Mouse (Mus musculus) forebrain, embryonic 16.5 days (tissue): ENCODE results near the gene Nlgn1. TPM values are rescaled to one million over a fixed set of nuclear protein-coding genes. Genes with fewer than 3 reads are reported as not detected.

Source experiments
- ATAC-seq: fragments of 200-750 bp; cut with Nextera tagmentation; 2 replicates; pipeline ENCODE4 v1.8.0; 2017; ENCODE audit warnings: mild to moderate bottlenecking, moderate library complexity
- H3K27ac ChIP-seq: fragments of 300-500 bp; sonication (generic); 2 replicates; pipeline ENCODE4 v1.5.1; 2014; ENCODE audit warnings: low read length, control low read depth
- H3K27me3 ChIP-seq: fragments of 300-500 bp; sonication (generic); replicated peaks from 2 replicates; pipeline ENCODE4 v1.6.1; 2014; ENCODE audit warnings: low read length; ENCODE audit not compliant: control insufficient read depth, insufficient read depth
- H3K36me3 ChIP-seq: fragments of 300-500 bp; sonication (generic); 2 replicates; pipeline ENCODE4 v1.6.1; 2014; ENCODE audit not compliant: control insufficient read depth, insufficient read depth
- H3K4me1 ChIP-seq: fragments of 300-500 bp; sonication (generic); replicated peaks from 2 replicates; pipeline ENCODE4 v1.6.1; 2014; ENCODE audit warnings: low read length; ENCODE audit not compliant: control insufficient read depth, insufficient read depth
- H3K4me2 ChIP-seq: fragments of 300-500 bp; sonication (generic); 2 replicates; pipeline ENCODE4 v1.6.1; 2014; ENCODE audit warnings: mild to moderate bottlenecking, low read length, control low read depth
- H3K4me3 ChIP-seq: fragments of 300-500 bp; sonication (generic); replicated peaks from 2 replicates; pipeline ENCODE4 v1.5.1; 2014; ENCODE audit warnings: mild to moderate bottlenecking, low read length, control low read depth
- H3K9ac ChIP-seq: fragments of 300-500 bp; sonication (generic); replicated peaks from 2 replicates; pipeline ENCODE4 v1.6.1; 2014; ENCODE audit warnings: low read depth, low read length, control low read depth
- H3K9me3 ChIP-seq: fragments of 300-500 bp; sonication (generic); 2 replicates; pipeline ENCODE4 v1.6.1; 2016; ENCODE audit warnings: low read length; ENCODE audit not compliant: control insufficient read depth
- WGBS: fragments of 180-500 bp; shearing (Covaris S2); extraction: QIAGEN DNeasy Blood & Tissue Kit; methylation state at CpG from one replicate; pipeline ENCODE4 v1.1.7; 2014; 5-methylcytosine and 5-hydroxymethylcytosine counted together
- polyA plus RNA-seq: library from polyadenylated mRNA; unstranded; fragments of >200 nt; fragmentation: Nextera tagmentation; extraction: Ambion mirVana; gene quantifications from 2 replicates; pipeline ENCODE4 v1.2.1, GENCODE M21; 2015

Gene Nlgn1
- polyA plus RNA-seq, 1 experiment from 2014 or later = 33.8 TPM

- Histone ChIP-seq H3K4me2 (no peak overlapping the region), H3K27ac (no peak overlapping the region), H3K9ac (no peak overlapping the region), H3K9me3 (no peaks in the 10 kb centered on the region), H3K27me3 (no peaks in the 10 kb centered on the region), H3K4me3 (no peak overlapping the region), H3K4me1 (no peaks in the 10 kb centered on the region), H3K36me3 (no peaks in the 10 kb centered on the region)
- WGBS = 79% methylated on average over 2 of the region's 2 CpGs
- no peak for ATAC-seq
Observed at GRCm38 (mm10) chr3:25663464-25663863, 668.8 kb downstream of the Nlgn1 start.

- peaks cover 2% of the 10 kb centered on the region; the same call in 1 of the 2 replicates for H3K4me1 ChIP-seq
- 0 out of 2 replicates have a peak, but pooled peaks have one; percentile 24 for ATAC-seq
- no peaks in the 10 kb centered on the region for H3K9me3 ChIP-seq
- H3K27ac ChIP-seq = no peak overlapping the region
- no peaks in the 10 kb centered on the region for H3K27me3 ChIP-seq
- no peaks in the 10 kb centered on the region for H3K36me3 ChIP-seq
- H3K4me2 ChIP-seq = no peak overlapping the region
- H3K4me3 ChIP-seq = no peak overlapping the region
- WGBS = 74% methylated on average over 3 of the region's 3 CpGs
- H3K9ac ChIP-seq = no peak overlapping the region
Observed at GRCm38 (mm10) chr3:25660285-25660684, 672.0 kb downstream of the Nlgn1 start.

- H3K27me3 ChIP-seq = no peaks in the 10 kb centered on the region
- H3K4me3 ChIP-seq = no peak overlapping the region
- H3K27ac ChIP-seq = no peak overlapping the region
- no peaks in the 10 kb centered on the region for H3K36me3 ChIP-seq
- no peak overlapping the region for H3K4me2 ChIP-seq
- ATAC-seq = 0 out of 2 replicates have a peak, but pooled peaks have one; percentile 54
- no peak overlapping the region for H3K9ac ChIP-seq
- 76% methylated on average over 14 of the region's 14 CpGs for WGBS
- no peaks in the 10 kb centered on the region for H3K9me3 ChIP-seq
- peaks cover 2% of the 10 kb centered on the region; the same call in 1 of the 2 replicates for H3K4me1 ChIP-seq
Observed at GRCm38 (mm10) chr3:25658006-25658405, 674.3 kb downstream of the Nlgn1 start.

- Histone ChIP-seq H3K4me2 (no peak overlapping the region), H3K36me3 (no peaks in the 10 kb centered on the region), H3K9ac (no peak overlapping the region), H3K4me3 (no peak overlapping the region), H3K4me1 (peaks cover 2% of the 10 kb centered on the region; the same call in 1 of the 2 replicates), H3K9me3 (no peaks in the 10 kb centered on the region), H3K27ac (peak overlapping the region; percentile 23; the same call in 1 of the 2 replicates), H3K27me3 (no peaks in the 10 kb centered on the region)
- ATAC-seq = peak; percentile 85
- 64% methylated on average over 11 of the region's 11 CpGs for WGBS
Observed at GRCm38 (mm10) chr3:25657074-25657473, 675.2 kb downstream of the Nlgn1 start.

GRCm38 (mm10) chr3:25653010-25653409, 679.2 kb downstream of the Nlgn1 start:
- ATAC-seq = peak; percentile 61
- Histone ChIP-seq H3K9ac (no peak overlapping the region), H3K4me3 (no peak overlapping the region), H3K4me1 (peaks cover 2% of the 10 kb centered on the region; the same call in 1 of the 2 replicates), H3K9me3 (no peaks in the 10 kb centered on the region; the same call in 1 of the 2 replicates), H3K36me3 (no peaks in the 10 kb centered on the region), H3K4me2 (no peak overlapping the region), H3K27me3 (no peaks in the 10 kb centered on the region), H3K27ac (no peak overlapping the region)
- WGBS = 79% methylated on average over 4 of the region's 4 CpGs

- 0 out of 2 replicates have a peak overlapping the region, but pooled peaks have one; percentile 50 for H3K27ac ChIP-seq
- peak; percentile 76 for ATAC-seq
Observed at GRCm38 (mm10) chr3:25645895-25646691, 686.2 kb downstream of the Nlgn1 start.

GRCm38 (mm10) chr3:25629198-25629597, 703.1 kb downstream of the Nlgn1 start:
- 98% methylated on average over 2 of the region's 2 CpGs for WGBS

More at GRCm38 (mm10) chr3:25645895-25646691, 686.2 kb downstream of the Nlgn1 start:
- Histone ChIP-seq H3K36me3 (no peaks in the 10 kb centered on the region), H3K4me3 (no peak overlapping the region), H3K27me3 (no peaks in the 10 kb centered on the region), H3K4me1 (peaks cover 5% of the 10 kb centered on the region), H3K4me2 (no peak overlapping the region), H3K9me3 (no peaks in the 10 kb centered on the region), H3K9ac (no peak overlapping the region)
- 14% methylated on average over 4 of the region's 4 CpGs for WGBS

GRCm38 (mm10) chr3:25606597-25606996, 725.7 kb downstream of the Nlgn1 start:
- 8% methylated on average over 1 of the region's 1 CpGs for WGBS
- ATAC-seq = no peak

More at GRCm38 (mm10) chr3:25629198-25629597, 703.1 kb downstream of the Nlgn1 start:
- no peak overlapping the region for H3K9ac ChIP-seq
- ATAC-seq = no peak
- no peak overlapping the region for H3K27ac ChIP-seq
- no peak overlapping the region for H3K4me2 ChIP-seq
- H3K36me3 ChIP-seq = no peaks in the 10 kb centered on the region
- no peak overlapping the region for H3K4me3 ChIP-seq
- H3K4me1 ChIP-seq = no peaks in the 10 kb centered on the region
- no peaks in the 10 kb centered on the region for H3K9me3 ChIP-seq
- no peaks in the 10 kb centered on the region for H3K27me3 ChIP-seq

GRCm38 (mm10) chr3:25597513-25597912, 734.7 kb downstream of the Nlgn1 start:
- H3K4me2 ChIP-seq = no peak overlapping the region
- no peaks in the 10 kb centered on the region for H3K27me3 ChIP-seq
- peaks cover 4% of the 10 kb centered on the region for H3K4me1 ChIP-seq
- H3K9me3 ChIP-seq = no peaks in the 10 kb centered on the region
- ATAC-seq = peak; percentile 89
- WGBS = 17% methylated on average over 5 of the region's 5 CpGs
- no peak overlapping the region for H3K27ac ChIP-seq
- H3K9ac ChIP-seq = no peak overlapping the region
- H3K36me3 ChIP-seq = no peaks in the 10 kb centered on the region
- no peak overlapping the region for H3K4me3 ChIP-seq

More at GRCm38 (mm10) chr3:25606597-25606996, 725.7 kb downstream of the Nlgn1 start:
- Histone ChIP-seq H3K4me1 (peaks cover 4% of the 10 kb centered on the region; the same call in 1 of the 2 replicates), H3K9ac (no peak overlapping the region), H3K27ac (no peak overlapping the region), H3K4me3 (no peak overlapping the region), H3K4me2 (no peak overlapping the region), H3K27me3 (no peaks in the 10 kb centered on the region), H3K36me3 (no peaks in the 10 kb centered on the region), H3K9me3 (no peaks in the 10 kb centered on the region)
